Mouse (Mus musculus) ES-E14 (cell line): ENCODE results near the gene Luzp1. TPM values are rescaled to one million over a fixed set of nuclear protein-coding genes. Genes with fewer than 3 reads are reported as not detected.

Experiments
- DNase-seq: peaks from one replicate; pipeline ENCODE4 v3.0.0-alpha.2; 2013; ENCODE audit warnings: low read depth, low spot score
- H3K27ac ChIP-seq: 2 replicates; pipeline ENCODE4 v1.5.1; 2012; ENCODE audit warnings: low read depth, mild to moderate bottlenecking, low read length, moderate library complexity, mixed read lengths; ENCODE audit not compliant: poor library complexity, insufficient read depth, severe bottlenecking
- H3K36me3 ChIP-seq: 2 replicates; pipeline ENCODE4 v1.6.1; 2012; ENCODE audit warnings: mild to moderate bottlenecking, low read length, moderate library complexity, mixed read lengths; ENCODE audit not compliant: control insufficient read depth, poor library complexity, insufficient read depth, severe bottlenecking
- H3K4me1 ChIP-seq, 2 experiments: fragments of 150-350 bp in 1 of 2; sonication (generic) in 1 of 2; 2 replicates each; pipeline ENCODE4 v1.6.1; 2012; ENCODE audit warnings: low read length in 2 of 2, mild to moderate bottlenecking in 1 of 2, mixed read lengths in 1 of 2; ENCODE audit not compliant: control insufficient read depth in 2 of 2, insufficient read depth in 2 of 2, poor library complexity in 1 of 2
- H3K4me3 ChIP-seq, 2 experiments: fragments of 150-350 bp in 1 of 2; sonication (generic) in 1 of 2; 2 replicates each; pipeline ENCODE4 v1.5.1; 2012; ENCODE audit warnings: low read length in 2 of 2, low read depth in 1 of 2, mild to moderate bottlenecking in 1 of 2, mixed read lengths in 1 of 2; ENCODE audit not compliant: insufficient read depth in 1 of 2, poor library complexity in 1 of 2, severe bottlenecking in 1 of 2
- H3K9ac ChIP-seq: 2 replicates; pipeline ENCODE4 v1.6.1; 2012; ENCODE audit warnings: low read depth, mild to moderate bottlenecking, low read length, mixed read lengths; ENCODE audit not compliant: poor library complexity, insufficient read depth, severe bottlenecking
- H3K9me3 ChIP-seq: fragments of 150-350 bp; sonication (generic); 2 replicates; pipeline ENCODE4 v1.6.1; 2012; ENCODE audit warnings: low read depth, mild to moderate bottlenecking, low read length; ENCODE audit not compliant: control insufficient read depth, insufficient read depth
- CHD2 ChIP-seq: IDR thresholded peaks from 2 replicates; pipeline ENCODE4 v1.6.1; 2014; ENCODE audit warnings: mild to moderate bottlenecking, low read depth, low read length, inconsistent platforms
- HCFC1 ChIP-seq: IDR thresholded peaks from 2 replicates; pipeline ENCODE4 v1.6.1; 2012; ENCODE audit warnings: low read length, inconsistent platforms, borderline replicate concordance; ENCODE audit not compliant: insufficient read depth
- MAFK ChIP-seq: IDR thresholded peaks from 2 replicates; pipeline ENCODE4 v1.6.1; 2014; ENCODE audit warnings: mild to moderate bottlenecking, low read depth, low read length, inconsistent platforms; ENCODE audit not compliant: insufficient read depth
- ZC3H11A ChIP-seq: IDR thresholded peaks from 2 replicates; pipeline ENCODE4 v1.6.1; 2012; ENCODE audit warnings: low read depth, mild to moderate bottlenecking, inconsistent platforms, low read length, borderline replicate concordance
- ZNF384 ChIP-seq: IDR thresholded peaks from 2 replicates; pipeline ENCODE4 v1.6.1; 2012; ENCODE audit warnings: low read depth, low read length, inconsistent platforms
- in situ Hi-C, 2 experiments: fragments of 600-800 bp; cut with MboI; formaldehyde crosslinking; loops; one replicate each; pipeline ENCODE4 v1.15.1; 2025; ENCODE audit warnings: low sequenced_read_pairs in 2 of 2, inconsistent platforms in 1 of 2; ENCODE audit not compliant: unreplicated experiment in 2 of 2
- total RNA-seq: library from RNA; depleted of rRNA; stranded (reverse); fragments of 300-350 nt; gene quantifications from 2 replicates; pipeline ENCODE4 v1.2.3, GENCODE M21; 2012

Gene Luzp1
- total RNA-seq, 1 experiment: 41.0 TPM

- H3K27ac ChIP-seq: no peak overlapping the region
- TF ChIP-seq MAFK (no peak), HCFC1 (no peak)
- no peak for DNase-seq
- peaks cover 39% of the 10 kb centered on the region for H3K36me3 ChIP-seq
- no peaks in the 10 kb centered on the region for H3K9me3 ChIP-seq
- in situ Hi-C loops: no loop called here
- no peak overlapping the region for H3K4me3 ChIP-seq
- H3K4me1 ChIP-seq: no peaks in the 10 kb centered on the region
- H3K9ac ChIP-seq: no peak overlapping the region
Measured at GRCm38 (mm10) chr4:136546279-136547045, 76.9 kb downstream of the Luzp1 start.

GRCm38 (mm10) chr4:136547721-136548120 lies 78.2 kb downstream of the Luzp1 start:
- Histone ChIP-seq H3K4me1 (no peaks in the 10 kb centered on the region), H3K27ac (no peak overlapping the region), H3K36me3 (peaks cover 40% of the 10 kb centered on the region), H3K4me3 (no peak overlapping the region), H3K9me3 (no peaks in the 10 kb centered on the region), H3K9ac (no peak overlapping the region)
- DNase-seq: no peak
- in situ Hi-C loops: no loop called here
- TF ChIP-seq ZC3H11A: no peak
- TF ChIP-seq MAFK: no peak
- TF ChIP-seq HCFC1: no peak
- TF ChIP-seq CHD2: no peak
- no peak for TF ChIP-seq ZNF384

- H3K4me1 ChIP-seq: no peaks in the 10 kb centered on the region
- no peak for TF ChIP-seq HCFC1
- no peak for TF ChIP-seq ZNF384
- TF ChIP-seq MAFK: no peak
- no peak for TF ChIP-seq ZC3H11A
- no peak for TF ChIP-seq CHD2
- no peaks in the 10 kb centered on the region for H3K9me3 ChIP-seq
- no peak for DNase-seq
- no peak overlapping the region for H3K9ac ChIP-seq
- no peak overlapping the region for H3K4me3 ChIP-seq
- H3K36me3 ChIP-seq: peaks cover 40% of the 10 kb centered on the region
- H3K27ac ChIP-seq: no peak overlapping the region
- in situ Hi-C loops: no loop called here
Measured at GRCm38 (mm10) chr4:136548381-136548801, 78.8 kb downstream of the Luzp1 start.

GRCm38 (mm10) chr4:136553108-136553507 lies 83.5 kb downstream of the Luzp1 start:
- Histone ChIP-seq H3K4me1 (no peaks in the 10 kb centered on the region), H3K4me3 (no peak overlapping the region), H3K9ac (no peak overlapping the region), H3K27ac (no peak overlapping the region), H3K36me3 (peaks cover 41% of the 10 kb centered on the region), H3K9me3 (no peaks in the 10 kb centered on the region)
- in situ Hi-C loops: no loop called here
- TF ChIP-seq CHD2 (no peak), ZNF384 (no peak), MAFK (no peak), ZC3H11A (no peak), HCFC1 (no peak)
- DNase-seq: no peak
